Mouse (Mus musculus) gastrocnemius, postnatal 4 days (tissue): ENCODE measurements at regions not wholly inside any gene's neighbourhood (a gene's known extent, or its start where the extent isn't known, plus 50 kb on each side); places are given as distances from the start of the nearest gene placed in this dataset.

Experiments used
- DNase-seq, 2 experiments: peaks; one replicate each; pipeline ENCODE4 v3.0.0; 2021 to 2022; ENCODE audit warnings: low spot score in 2 of 2, mixed read lengths in 2 of 2

GRCm38 (mm10) chr5:41476001-41476400, 232.0 kb downstream of the Rab28 start:
- DNase-seq = no peak

GRCm38 (mm10) chr5:41445512-41446005, 262.4 kb downstream of the Rab28 start:
- DNase-seq = no peak

- no peak for DNase-seq
Observed at GRCm38 (mm10) chr5:41441081-41441480, 266.9 kb downstream of the Rab28 start.

- DNase-seq = no peak
Observed at GRCm38 (mm10) chr5:41419121-41419874, 288.7 kb downstream of the Rab28 start.

GRCm38 (mm10) chr5:41409070-41409668, 298.8 kb downstream of the Rab28 start:
- DNase-seq = no peak

GRCm38 (mm10) chr5:41392802-41393234, 315.1 kb downstream of the Rab28 start:
- peak in 1 of 2 experiments; percentile 8 for DNase-seq

- DNase-seq = no peak
Observed at GRCm38 (mm10) chr5:41392137-41392554, 315.8 kb downstream of the Rab28 start.

DNA sequence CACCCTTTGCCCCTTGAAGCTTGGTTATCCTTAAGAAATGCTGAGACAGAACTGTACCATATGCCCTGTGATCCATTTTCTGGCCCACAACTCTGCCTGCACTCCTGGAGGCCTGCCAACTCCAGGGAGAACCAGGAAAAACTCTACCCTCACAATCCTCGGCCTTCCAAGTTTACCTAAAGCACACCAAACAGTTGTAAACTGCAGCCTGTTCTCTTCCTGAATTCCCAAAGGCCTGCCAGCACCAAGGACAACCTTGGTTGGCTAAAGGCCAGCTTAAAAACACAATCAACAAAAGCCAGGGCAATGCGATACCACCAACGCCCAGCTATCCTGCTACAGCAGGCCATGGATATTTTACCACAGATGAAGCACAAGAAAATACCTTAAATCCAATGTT, 334.5 kb downstream of the Rab28 start:
- DNase-seq = no peak

DNA sequence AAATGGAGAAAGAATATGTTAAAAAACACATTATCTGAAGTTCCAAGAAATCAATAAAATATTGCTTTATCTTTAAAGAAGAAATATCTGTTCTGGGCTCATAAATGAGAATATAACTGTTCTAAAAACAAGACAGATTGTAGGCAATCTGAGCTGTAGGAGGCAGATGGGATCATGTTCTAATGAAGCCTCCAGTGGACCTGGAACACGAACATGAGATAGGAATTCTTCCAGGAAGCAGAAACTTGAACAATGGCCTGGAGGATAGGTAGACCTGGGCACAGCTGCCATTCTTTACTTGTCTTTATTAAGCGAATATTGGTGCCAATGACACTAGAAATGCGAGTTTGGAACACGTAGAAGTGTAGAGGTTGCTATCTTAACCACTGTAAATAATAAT, 336.5 kb downstream of the Rab28 start:
- DNase-seq = no peak

- DNase-seq = no peak
Observed at GRCm38 (mm10) chr5:41370356-41370755, 337.6 kb downstream of the Rab28 start.

- no peak for DNase-seq
Observed at GRCm38 (mm10) chr5:41369907-41370306, 338.1 kb downstream of the Rab28 start.

GRCm38 (mm10) chr5:41365883-41366282, 342.1 kb downstream of the Rab28 start:
- no peak for DNase-seq

DNA sequence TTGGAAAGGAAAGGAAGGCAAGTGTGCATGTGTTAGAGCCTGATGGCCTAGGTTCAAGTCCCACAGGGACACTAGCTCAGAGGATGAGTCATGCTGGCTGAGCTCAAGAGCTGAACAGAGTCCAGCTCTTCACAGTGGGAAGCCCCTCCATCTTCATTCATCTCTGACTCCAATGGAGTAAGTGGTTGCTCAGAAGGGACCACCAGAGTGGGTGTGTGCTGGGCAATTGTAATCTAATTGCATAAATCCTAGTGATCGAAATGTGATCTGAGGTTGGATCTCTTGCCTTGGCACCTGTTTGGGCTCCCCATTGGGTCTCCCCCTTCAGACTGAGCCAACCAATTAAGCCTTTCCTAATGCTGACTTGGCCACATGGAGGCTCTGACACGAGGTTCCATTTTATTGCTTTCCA, 359.5 kb downstream of the Rab28 start:
- peak in 1 of 2 experiments; percentile 12 for DNase-seq

GRCm38 (mm10) chr5:41347416-41347815, 360.5 kb downstream of the Rab28 start:
- DNase-seq = no peak

- DNase-seq = no peak
Observed at GRCm38 (mm10) chr5:41340581-41340980, 367.4 kb downstream of the Rab28 start.

DNA sequence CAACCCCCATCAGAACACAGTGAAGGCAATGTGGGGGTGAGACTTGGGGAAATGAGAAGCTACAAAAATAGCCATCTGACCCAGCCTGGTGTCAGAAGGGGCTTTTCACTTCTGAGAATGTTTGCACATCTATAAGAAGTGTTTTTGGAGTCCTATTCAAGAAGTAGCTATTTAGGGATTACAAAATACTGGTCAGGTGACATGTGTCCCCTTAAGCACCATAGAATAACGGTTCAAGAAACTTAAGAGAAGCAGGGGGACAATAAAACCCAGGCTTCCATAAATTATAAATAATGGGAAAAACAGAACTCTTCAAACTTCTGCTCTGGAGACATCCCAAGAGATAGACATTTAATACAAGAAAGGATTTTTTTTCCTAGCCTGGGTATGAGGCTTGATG, 411.5 kb downstream of the Rab28 start:
- no peak for DNase-seq

GRCm38 (mm10) chr5:41266731-41267130, 441.2 kb downstream of the Rab28 start:
- DNase-seq = no peak

DNA sequence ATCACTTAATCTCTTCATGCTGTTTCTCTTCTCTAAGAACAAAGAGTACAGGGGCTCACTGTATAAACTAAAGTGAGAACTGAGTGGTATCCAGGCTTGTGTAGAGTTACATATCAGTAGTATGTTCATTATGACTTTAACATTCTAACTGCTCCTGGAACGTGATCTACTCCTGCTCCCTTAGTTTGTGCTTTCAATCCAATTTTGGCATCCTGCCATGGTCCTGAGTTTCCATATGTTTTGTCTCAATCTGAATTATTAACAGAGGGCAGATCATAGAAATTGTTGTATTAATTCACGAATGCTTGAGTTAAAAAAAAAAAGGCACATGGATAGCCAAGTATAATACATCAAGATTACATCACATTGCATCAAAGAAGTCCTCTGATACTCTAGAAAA, 441.6 kb downstream of the Rab28 start:
- no peak for DNase-seq

DNA sequence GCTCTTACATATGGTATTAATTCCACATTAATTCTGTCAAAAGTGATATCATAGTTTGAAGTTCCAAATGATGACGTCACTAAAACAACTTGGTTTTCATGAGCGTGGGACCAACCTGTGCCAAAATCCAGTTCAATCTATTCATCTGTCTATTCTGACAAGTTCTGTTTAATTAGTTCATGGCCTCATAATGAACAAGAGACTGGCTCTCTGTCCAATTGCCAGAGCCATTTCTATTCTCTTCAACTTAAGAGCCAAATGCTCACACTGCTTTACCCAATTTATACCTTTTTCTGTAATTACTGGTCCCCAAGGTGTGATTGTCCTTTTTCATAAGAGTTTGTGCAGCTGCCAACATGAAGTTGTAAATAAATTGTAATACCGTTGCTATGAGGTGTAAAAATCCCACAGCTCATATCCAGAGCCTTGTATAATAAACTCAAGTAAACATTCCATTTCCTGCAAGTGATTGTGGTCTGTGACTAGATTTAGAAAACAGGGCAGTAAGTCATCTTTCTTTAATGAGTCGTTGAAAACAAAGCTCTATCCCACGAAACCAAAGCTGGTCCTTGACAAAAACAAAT, 446.2 kb downstream of the Rab28 start:
- DNase-seq = no peak
